Mouse (Mus musculus) monocyte, adult 2 months (primary cell): ENCODE data around the gene Plekha4.
A peak's percentile ranks its signal among the peaks of the same experiment; 100 is the strongest.
"Not testable (repeated sequence)": the region's sequence is repeated elsewhere in the genome, so short reads cannot be mapped to it uniquely, and the experiment has no call there.

Experiments used
- DNase-seq, 2 experiments: peaks; one replicate each; pipeline ENCODE4 v3.0.0; 2022; ENCODE audit warnings: low spot score in 2 of 2, low read depth in 1 of 2

Plekha4 gene

DNA sequence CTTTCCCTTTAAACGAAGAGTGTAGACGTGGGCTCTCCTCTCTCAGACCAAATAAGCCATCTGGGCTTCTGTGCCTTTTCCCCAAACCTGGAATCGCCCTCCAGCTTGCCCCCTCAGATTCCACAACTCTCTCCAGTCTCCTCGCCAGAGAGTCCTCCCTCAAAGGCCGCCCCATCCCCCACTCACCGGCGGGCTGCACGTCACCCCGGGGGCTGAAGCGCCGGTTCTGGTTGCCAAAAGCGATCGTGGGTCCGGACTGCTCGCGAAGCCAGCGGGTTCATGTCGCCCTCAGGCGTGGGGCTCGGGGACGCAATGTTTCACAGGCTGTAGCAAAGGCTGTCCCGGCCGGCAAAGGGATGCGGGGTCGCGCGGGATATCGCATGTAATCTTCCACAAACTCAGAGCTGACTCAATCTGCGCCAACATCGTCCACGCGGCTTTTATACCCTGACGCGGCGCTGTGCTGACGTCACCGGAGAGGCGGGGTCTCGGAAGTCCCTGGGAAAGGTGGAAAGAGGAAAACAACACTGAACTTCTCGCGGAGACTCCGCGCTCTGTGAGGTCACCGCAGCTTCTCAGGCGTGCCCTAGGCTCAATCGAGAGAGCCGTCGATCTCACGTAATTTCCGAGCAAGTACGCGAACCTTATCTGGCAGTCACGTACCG lies at the start of gene Plekha4, which contains the start of gene Ppp1r15a:
TSS of gene Plekha4 (plus strand) at position 522 of the 665 bp plus-strand sequence.
TSS of gene Ppp1r15a (minus strand) at position 460 of the 665 bp plus-strand sequence.
- DNase-seq: peak; percentile 94 to 99

DNA sequence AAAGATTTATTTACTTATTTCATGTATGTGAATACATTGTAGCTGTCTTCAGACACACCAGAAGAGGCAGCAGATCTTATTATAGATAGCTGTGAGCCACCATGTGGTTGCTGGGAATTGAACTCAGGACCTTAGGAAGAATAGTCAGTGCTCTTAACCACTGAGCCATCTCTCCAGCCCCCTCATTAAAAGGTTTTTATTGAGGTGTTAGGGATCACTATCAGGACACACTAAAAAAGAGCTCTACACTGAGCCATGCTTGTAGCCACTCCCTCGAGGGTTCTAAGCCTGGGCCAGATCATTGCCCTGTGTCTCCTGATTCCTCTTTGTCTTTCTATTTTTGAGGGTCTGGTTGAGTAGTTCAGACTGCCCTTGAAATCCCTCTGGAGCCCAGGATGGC lies 49.7 kb upstream of the Plekha4 start:
- DNase-seq: no peak

DNA sequence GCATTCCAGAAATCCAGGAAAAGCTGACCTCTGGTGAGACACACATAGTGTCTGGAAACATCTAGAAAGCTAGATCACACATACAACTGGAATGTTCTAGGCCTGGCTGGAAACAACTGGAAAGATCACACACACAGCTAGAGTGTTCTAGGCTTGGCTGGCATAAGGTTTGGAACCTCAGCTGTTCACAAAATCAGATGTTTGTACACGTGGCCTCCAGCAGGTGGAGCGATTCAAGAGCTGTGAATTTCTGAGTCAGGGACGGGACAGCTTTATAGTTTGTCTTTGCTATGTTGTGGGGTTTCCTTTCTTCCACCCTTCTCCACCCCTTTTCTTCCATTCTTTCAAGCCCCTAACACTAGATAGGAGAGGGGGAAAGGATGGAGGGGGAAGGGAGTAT lies 49.1 kb upstream of the Plekha4 start:
- DNase-seq: peak in 1 of 2 experiments; percentile 33

DNA sequence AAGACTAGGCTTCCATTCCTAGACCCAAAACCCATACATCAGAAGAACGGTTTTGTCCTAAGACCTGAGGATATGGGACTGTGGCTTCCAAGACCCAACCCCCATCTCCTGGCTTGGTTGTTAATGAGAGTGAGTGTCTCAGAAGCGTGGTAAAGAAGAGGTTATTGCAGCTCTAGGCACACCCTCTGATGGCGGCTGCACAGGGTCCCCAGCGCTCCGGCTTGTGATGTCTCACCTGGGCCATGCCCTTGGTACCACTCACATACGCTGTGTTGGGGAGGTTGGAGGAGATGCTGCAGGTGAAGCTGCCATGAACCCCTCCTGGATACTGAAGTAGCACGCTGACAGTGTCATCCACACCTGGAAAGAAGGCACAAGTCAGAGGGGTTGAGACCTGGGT lies 47.4 kb upstream of the Plekha4 start:
- no peak for DNase-seq

DNA sequence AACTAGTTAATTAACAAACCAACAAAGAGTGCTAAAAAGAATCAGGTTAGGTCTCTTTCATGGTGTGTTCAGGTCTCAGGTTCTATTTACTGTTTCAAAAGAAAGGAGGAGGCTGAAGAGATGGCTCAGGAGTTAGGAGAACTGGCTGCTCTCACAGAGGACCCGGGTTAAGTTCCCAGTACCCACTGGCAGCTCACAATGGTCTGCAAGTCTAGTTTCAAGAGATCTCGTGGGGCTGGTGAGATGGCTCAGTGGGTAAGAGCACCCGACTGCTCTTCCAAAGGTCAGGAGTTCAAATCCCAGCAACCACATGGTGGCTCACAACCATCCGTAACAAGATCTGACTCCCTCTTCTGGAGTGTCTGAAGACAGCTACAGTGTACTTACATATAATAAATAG lies 45.8 kb upstream of the Plekha4 start:
- DNase-seq: not testable (repeated sequence)

DNA sequence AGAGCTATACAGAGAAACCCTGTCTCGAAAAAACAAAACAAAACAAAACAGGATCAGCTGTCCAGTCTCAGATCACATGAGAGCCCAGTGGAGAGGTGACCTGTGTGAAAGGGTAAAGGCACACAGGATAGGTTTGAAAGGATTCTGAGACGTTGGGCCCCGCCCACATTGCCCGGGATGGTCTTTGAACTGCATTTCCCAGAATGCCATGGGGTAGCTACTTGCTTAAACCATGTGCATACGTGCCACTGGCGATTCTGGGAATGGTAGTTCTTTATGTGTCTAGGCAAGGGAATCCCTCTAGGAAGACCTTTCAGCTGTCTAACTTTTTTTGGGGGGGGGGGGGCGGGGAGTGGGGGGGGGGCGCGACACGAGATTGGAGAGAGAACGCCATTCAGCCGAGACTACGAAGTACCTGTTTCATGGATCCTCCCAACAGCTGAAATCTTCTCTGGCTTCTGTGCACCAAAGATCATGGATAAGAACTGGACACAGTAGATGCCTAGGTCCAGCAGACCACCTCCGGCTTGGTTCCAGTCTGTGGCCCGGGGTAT lies 44.7 kb upstream of the Plekha4 start, which contains the start of gene Tulp2:
TSS of gene Tulp2 (plus strand) at position 504 of the 554 bp plus-strand sequence.
- no peak for DNase-seq

DNA sequence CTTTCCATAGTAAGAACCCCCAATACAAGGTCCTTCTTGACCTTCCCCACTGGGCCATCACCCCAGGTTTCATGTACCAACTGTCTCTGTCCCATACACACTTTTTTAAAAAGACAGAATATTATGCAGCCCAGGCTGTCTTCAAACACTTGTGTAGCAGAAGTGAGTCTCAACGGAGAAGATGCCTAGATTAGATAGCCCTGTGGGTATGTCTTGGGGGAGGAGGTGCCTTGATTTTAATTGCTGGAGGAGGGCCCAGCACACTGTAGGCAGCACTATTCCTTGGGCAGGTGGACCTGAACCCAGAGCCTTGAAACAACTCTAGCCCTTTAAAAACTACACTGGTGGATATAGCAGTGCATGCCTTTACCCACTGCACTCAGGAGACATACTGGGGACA lies 44.0 kb upstream of the Plekha4 start:
- no peak for DNase-seq

DNA sequence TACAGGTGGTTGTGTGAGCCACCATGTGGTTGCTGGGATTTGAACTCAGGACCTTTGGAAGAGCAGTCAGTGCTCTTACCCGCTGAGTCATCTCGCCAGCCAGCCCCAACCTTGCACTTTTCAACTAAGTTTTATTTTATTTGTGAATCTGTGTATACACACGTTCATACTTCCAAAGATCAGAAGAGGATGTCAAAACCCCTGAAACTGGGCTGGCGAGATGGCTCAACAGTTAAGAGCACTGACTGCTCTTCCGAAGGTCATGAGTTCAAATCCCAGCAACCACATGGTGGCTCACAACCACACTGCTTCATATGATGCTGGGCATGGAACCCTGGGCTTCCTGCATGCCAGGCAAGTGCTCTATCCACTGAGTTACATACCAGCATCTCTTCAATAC lies 41.1 kb upstream of the Plekha4 start:
- not testable (repeated sequence) for DNase-seq

DNA sequence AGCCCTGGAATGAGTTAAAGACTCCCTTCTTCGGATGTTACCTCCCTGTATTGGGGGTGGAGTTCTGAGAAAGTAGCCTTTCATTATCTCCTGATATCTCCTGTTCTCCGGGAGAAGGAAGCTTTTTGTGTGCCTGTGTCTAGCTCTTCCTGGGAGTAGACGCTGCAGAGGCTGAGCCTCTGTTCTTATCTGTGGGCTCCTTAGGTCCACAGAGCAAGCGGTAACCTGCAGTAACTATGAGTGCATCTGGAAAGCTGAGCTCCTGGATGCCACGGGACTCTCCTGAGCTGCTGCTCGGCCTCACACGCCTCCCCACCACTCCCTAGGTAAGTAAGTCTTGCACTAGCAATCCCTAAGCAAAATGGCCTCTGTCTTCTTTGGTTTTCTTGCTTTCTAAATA lies 40.0 kb upstream of the Plekha4 start:
- DNase-seq: no peak

DNA sequence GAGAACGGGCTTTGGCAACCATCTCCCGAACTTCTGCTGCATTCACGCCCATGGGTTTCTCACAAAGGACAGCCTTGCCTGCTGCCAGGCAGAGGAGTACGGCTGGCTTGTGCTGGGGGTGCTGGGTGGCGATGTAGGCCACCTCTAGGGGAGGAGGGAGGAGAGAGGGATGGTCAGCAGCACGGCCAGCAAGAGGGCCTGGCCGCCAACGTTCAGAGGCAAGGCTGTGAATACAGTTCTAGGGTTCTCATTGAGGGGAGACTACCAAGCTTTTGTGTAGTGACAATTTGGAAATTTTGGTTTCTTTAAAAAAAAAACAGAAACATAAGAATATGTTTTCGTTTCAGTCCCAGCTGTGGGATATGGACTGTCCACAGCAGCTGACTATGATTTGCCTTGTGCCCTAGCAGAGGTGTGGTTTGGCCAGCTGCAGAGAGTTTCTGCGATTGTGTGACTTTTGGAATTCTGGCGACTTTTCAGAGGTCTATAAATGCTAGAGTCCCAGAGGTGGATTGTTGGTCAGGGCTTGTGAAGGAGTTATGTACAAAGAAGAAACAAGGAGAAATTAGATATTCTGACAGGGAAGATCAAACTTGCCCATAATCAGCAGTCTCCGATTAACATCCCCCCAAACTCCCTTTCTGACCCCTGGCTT lies 39.2 kb upstream of the Plekha4 start, which contains the start of gene Gm45808:
TSS of gene Gm45808 (minus strand) at position 51 of the 655 bp plus-strand sequence.
- no peak for DNase-seq

DNA sequence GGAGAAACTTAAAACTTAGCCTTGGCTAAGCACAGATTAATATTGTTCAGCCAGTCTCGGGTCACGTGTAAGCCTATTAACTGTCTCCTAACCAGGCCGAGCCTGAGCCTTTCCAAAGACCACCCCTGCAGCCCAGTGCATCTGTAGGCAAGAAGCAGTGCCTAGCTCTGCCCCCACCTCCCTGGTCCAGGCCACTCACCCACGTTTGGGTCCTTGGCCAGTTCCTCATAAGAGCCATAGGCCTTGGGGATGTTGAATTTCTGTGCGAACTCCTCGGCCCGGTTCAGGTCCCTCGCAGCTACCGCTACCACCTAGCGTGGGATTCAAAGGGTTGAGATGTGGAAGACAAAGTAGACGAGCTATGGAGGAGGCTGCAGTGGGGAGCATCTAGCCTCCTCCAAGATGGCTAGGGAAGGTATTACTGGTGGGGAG lies 38.3 kb upstream of the Plekha4 start:
- DNase-seq: no peak

DNA sequence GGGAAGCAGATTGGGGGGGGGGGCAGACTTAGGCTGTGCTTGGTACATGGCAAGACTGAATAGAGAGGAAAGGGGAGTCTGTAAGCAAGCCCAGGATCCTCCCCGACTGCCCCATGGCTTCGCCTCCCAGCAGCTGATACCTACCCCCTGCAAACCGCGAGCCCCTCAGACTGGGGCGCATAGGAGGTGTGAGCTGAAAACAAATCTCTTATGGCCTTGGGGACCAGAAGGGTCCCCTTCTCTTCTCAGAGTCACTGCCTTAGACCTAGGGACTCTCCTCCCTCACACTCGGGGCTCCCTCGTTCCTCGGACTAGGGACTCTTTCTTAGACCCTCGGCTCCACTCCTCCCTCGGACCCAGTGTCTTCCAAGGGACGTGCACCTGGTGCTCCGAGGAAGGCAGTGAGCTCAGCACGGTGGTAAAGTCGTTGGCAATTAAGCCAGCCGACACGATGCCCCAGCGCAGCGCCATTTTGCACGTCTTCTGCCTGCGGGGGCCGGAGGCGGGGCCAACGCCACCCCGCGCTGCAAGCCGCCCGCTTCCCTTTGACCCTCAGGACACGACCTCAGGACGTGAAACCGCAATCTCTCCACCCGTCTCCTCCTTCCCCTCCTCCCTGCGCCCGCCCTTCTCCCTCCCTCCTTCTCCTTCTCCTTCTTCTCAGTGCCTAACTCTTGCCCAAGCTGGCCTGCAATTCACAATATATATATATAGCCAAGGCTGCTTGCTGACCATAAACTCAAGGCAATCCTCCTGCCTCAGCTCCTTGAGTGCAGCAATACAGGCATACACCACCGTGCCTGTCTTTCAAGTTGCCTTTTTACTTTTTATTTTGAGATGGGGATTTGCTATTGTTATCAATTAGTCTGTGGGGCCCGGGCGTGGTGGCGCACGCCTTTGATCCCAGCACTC lies 37.6 kb upstream of the Plekha4 start, which contains the start of gene Dhdh:
TSS of gene Dhdh (minus strand) at position 513 of the 912 bp plus-strand sequence.
- peak; percentile 41 to 55 for DNase-seq

DNA sequence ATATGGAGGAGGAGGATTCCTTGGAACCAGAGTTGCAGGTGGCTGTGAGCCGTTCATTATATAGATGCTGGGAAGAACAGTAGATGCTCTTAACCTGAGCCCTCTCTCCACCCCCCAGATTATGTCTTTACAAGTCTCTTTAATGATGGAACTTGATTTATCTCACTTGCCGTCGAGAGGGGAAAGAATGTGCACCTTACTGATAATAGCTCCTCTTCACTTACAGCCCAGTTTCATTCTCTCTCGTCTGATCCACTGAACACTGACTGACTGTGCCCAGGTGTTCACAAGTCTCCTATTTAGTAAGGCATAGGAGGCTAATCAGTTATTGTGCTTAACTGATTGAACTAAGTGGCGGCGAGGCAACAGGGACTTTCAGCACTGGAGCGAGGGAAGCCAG lies 36.6 kb upstream of the Plekha4 start:
- no peak for DNase-seq

DNA sequence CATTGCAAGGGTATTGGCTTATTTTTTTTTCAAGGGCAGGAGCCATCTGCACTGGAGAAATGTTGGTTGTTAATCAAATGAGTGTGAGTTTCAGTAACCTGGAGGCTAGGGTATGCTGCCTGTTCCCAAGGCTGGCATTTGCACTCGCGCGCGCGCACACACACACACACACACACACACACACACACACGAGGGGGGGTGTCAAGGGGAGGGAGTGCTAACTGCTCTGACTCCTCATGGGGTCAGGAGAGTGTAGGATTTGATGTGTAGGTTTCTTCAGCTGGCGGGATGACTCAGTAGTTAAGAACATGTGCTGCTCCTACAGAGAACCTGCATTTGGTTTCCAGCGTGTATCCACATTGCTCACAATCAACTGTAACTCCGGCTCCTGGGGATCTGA lies 35.3 kb upstream of the Plekha4 start:
- DNase-seq: no peak

DNA sequence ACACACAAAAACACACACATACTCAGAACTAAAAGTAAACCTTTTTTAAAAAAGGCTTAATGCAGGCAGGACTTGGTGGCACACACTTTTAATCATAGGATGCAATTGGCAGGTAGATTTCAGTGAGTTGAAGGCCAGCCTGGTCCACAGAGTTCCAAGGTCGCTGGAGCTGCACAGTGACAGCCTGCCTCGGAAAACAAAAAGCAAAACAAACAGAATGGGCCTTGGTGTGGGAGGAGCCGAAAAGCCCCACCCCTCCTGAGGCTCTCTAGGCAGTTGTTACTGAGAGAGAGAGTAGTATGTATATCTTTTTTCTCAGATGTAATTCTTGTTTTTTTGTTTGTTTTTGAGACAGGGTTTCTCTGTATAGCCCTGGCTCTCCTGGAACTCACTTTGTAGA lies 34.9 kb upstream of the Plekha4 start:
- DNase-seq: no peak

DNA sequence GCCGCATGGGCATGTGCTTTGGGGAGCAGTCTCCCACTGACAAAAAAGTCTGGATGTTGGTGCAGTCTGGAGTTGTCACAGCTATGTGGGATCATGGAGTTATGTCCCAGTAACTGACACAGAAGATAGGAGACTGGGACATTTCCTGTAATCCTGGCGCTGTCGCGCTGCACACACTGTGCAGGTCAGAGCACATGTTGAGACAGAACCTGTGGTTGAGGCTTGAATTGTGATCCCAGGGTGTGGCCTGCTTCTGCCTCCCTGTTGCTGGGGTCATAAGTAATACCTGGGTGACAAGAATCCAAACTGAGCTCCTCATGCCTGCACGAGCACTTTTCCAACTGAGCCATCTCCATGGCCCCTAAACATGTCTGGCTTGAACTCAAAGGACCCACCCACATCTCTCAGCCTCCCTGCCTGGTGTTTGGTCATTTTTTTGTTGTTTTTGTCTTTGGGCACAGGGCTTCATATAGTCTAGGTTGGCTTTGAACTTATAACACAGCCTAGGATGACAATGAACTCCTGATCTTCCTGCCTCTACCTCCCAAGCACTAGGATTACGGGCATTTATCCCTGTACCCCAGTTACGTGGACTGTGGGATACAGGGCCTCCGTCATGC lies 33.8 kb upstream of the Plekha4 start:
- DNase-seq: no peak

DNA sequence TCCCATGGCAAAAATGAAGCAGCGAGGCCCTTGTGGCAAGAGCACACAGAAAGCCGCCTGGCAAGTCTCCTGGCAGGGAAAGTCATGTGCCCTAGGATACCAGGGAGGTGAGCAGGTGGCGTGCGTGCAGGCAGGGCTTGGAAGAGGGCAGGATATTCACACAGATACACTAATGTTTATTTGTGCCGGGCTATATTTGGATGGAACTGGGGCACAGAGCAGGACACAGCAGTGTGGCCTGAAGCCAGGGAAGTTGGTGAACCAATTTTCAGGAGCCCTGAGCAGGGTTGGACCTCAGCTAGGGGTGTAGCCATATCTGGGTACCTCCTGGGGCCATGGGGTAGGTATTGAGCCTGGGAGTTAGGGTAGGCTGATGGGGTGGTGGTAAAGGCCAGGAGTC lies 33.2 kb upstream of the Plekha4 start:
- no peak for DNase-seq

DNA sequence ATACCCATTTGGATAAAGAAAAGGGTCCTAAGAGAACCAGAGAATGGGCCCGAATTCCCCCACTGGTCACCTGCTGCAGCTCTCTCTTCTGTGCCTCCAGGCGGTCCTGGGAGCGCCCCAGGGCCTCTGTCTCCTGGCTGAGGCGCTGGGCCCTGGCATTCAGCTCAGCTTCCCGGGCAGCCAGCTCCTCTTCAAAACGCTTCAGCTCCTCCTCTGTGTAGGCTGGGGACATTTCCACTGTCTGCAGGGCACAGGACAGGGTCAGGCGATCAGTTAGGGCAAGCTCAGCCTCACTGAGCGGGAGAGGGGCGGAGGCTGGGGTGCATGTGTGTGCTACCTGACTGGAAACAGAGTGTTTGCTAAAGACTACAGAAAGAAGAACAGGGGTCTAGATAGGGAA lies 31.6 kb upstream of the Plekha4 start:
- DNase-seq: no peak

DNA sequence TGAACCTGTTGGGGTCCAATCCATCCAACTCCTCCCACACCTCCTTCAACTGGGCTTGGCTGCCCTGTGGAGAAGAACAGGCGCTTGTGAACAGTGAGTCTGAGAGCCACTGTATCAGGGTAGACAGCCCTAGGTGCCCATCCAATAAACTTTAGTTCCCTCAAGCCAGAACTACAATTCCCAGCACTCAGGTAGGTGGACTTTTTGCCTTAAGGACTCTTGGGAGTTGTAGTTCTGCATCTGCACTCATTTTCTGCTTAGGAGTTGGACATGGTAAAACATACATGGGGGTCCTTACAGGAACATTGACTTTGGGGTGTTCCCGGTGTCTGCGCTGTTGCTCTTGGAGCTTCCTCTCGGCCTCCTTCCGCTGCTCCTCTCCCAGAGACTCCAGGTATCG lies 27.7 kb upstream of the Plekha4 start:
- DNase-seq: no peak

DNA sequence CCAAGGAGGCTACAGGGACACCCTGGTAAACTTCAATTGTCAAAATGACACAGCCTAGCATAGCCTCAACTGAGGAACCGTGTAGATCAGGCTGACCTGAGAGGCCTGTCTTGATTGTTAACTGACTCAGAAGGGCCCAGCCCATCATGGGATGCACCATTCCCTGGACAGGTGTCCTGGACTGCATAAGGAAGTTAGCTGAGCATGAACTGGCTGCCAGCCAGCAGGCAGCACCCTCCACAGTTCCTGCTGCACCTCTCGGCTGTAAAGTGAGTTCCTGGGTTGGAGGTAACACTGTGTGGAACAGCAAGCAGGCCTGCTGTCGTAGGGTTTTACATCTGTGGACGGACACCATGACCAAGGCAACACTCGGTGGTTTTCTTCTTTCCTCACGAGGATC lies 18.5 kb upstream of the Plekha4 start:
- no peak for DNase-seq

DNA sequence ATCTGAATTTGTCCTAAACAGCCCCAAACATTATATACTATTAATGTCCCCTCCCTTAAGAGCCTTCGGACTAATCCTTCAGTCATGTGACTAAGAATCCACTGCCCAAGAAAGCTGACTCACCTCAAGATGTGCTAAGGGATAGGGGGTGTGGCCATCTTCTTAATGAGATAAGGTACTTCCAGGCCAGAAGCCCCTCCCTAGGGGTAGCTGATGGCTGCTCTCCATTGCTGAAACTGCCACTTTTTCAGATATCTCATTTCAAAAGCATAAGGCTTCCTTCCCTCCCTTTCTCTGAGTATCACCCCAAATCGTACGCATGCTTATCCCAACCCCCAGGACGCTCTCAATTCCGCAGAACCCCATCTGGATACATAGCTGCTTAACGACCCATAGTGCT lies 17.6 kb upstream of the Plekha4 start:
- DNase-seq: no peak
